Mouse (Mus musculus) kidney, postnatal 4 days (tissue): ENCODE results near the gene Mvb12b.

ENCODE experiments used
- DNase-seq, 2 experiments: peaks; one replicate each; pipeline ENCODE4 v3.0.0; 2021; ENCODE audit warnings: mixed read lengths in 2 of 2

Mvb12b gene

DNA sequence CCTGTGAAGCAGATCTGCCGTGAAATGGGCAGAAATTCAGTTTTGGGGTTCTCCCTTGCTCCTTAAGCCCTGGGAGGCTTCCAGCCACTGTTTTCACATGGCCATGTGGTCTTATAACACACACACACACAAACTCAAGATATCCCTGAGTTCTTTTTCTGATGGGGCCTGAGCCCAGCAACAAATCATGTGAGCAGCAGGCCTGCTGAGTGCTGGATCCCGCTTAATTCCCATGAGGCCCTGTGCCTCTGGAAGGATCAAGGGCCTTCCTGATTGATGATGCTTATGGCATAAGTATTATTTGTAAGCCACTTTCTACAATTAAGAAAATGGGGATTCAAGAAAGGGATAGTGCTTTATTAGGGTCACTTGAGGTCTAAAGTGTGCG, 2.5 kb downstream of the Mvb12b start:
- no peak for DNase-seq

DNA sequence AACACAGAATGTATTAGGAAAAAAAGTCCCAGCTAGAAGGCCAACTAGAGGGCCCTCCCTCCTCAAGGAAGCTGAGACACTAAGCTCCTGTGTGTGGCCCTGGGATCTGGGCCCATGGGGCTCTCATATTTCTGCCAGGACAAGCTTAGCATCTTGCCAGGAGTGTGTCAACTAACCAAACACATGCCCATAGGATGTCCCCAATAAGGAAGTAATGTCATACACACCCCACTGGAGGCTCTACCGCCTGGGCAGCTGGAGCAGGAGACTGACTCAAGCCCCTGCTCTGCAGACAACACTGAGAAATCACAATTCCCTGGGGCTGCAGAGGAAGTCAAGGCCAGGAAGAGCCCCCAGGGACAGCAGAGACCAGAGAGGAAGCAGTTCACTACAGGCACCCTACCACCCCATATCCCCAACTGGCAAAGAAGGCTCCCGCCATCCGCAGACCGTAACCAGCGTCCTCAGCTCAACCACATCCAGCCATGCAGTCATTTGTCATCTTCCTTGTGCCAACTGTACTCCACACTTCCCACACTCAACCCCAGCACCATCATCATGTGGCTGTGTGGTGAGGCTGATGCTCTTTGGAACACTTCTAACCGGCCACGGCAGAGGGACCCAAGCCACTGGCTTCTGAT, 3.0 kb downstream of the Mvb12b start:
- DNase-seq, result no peak

DNA sequence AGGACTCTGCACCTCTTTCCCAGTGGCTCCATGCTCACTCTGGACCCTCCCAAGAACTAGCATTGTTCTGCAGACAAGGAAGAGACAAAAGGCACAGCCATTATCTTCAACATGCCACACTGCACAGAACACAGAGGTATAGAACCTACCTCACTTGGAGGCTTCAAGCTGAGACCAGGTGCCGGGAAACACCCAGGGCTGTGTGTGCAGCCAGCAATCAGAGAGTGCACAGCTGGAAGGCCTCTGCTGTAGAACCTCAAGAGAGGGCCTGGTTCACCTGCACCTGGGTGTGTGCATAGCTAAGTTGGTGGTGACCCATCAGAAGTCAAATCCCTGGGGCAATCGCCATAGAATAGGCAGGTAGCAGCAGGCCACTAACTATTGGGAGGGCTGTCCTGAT, 8.5 kb downstream of the Mvb12b start:
- DNase-seq, result no peak

DNA sequence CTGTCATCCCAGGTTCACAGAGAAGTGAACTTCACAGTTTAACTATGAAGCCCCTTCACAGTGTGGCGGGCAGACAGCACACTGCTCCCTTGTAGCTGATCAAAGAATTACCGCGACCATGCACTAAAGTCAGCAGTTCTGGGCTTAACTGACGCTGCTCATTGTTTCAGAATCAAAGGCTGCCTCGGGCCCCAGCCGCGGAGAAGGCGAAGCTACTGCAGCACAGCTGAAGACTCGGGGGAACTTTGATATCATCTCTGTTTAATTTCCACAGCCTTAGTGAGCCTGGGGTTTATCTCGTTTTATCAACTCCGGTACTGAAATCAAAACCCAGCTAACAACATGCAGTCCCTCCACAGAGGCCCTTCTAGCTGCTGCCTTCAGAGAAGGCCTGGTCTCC, 9.3 kb downstream of the Mvb12b start:
- no peak for DNase-seq

DNA sequence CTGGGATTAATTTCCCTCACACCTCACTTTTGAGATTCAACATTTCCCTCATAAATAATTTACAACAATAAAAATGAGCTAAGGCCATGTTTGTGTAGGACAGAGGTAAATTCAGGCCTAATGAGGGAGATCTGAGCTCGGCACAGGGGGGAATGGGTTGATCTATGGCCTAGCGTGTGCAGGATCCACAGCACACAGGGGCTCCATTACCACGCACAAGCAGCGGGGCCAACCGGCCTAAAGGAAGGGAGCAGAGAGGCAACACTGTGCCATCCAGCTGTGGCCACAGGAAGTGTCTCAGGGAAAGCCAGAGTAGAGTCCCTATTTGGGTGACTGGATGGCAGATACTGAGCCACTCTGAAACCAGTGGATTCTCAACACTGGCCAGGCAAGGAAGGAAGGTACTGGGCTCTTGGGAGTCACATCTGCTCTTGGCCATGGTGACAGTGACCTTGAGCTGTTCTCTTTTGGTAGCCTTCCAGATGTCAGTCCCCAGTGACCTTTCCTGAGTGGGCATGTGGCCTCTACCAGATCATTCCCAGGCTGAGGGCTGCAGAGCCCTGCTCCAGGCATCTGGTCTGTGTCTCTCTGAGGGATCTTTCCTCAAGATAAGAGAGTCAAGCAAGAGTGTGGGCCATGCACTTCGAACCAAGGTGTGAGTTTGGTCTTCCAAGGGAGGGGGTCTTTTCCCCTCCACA, 9.9 kb downstream of the Mvb12b start:
- DNase-seq, result no peak

DNA sequence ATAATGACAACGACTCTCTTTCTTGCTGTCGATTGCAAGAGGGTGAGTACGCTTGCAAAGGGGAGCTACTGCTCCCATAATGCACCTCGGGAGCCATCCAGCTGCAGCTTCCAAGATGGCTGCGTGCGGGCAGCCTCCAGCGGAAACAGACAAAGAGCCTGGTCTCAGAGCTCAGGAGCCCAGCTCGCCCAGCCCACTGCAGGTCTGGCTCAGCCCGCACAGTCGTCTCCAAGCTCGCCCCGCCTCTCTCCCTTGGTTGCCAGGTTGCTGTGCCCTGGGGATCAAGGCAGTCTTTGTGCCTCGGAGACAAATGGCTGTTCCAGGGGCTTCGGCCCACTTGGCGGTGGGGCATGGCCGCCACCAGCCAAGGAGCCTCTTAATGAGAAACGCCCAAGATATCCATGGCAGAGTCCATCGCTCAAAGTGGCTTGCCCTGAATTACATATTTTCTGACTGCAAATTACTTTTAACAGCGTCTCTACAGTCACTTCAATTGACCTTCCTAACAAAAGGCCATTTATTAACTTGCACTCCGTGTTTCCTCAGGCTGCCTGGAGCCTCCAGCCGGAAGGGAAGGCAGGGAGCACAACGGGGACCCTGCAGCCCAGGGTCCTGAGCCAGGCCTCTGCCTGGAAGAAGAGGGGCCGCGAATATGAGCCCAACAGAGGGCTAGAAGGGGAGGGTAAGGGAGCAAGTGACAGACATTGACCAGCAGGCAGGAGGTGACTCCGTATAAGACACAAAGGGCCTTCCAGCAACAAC, 11.0 kb downstream of the Mvb12b start:
- peak; percentile 73 to 83 for DNase-seq

DNA sequence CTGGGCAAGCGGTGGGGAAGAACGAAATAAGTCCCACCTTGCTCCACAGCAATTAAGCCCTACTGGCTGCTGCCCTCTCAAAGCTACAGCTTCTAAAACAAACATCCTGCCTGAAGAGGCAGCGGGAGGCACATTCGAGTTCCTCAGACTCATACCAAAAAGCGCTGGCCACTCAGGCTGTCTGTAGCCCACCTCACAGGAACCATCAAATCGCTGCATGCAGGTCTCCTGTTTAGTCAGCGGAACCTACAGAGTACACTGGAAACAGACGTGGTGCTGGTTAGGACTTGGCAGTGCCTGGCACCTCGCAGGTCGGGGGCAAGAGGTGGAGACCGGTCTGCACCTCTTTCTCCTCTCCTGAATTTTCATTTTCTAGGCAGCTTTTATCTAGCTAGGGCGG, 12.2 kb downstream of the Mvb12b start:
- DNase-seq, result no peak

DNA sequence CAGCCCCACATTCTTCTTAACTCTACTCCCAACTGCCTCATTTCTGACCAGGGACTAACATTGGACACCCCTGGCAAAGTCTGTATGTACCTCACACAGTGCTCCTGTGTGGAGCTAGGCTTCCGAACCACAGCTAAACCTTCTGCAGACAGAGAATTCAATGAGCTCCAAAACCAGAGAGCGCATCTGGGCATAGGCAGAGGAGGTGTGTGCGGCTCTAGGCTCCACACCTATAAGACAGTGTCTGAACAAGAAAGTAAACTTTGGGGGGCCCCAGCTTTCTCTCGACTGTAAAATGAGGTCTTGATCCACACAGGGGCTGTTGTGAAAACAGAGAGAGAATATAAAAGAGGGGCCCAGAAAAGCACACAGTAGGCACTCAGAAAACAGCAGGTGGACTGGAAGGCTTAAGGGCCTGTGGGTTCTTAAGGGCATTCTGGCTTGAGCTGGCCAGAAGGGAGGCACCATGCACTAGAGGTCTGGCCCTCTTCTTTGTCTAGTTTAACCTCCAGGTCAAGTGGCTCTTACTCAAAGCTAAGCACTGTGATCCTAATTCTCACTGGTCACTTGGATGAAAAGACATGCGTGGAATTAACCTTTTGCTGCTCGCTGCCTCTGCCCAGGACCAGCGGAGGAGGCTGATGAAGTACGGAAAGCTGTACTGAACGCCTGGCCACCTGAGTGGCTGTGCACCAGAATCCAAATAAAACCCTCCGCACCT, 12.7 kb downstream of the Mvb12b start:
- DNase-seq, result no peak

DNA sequence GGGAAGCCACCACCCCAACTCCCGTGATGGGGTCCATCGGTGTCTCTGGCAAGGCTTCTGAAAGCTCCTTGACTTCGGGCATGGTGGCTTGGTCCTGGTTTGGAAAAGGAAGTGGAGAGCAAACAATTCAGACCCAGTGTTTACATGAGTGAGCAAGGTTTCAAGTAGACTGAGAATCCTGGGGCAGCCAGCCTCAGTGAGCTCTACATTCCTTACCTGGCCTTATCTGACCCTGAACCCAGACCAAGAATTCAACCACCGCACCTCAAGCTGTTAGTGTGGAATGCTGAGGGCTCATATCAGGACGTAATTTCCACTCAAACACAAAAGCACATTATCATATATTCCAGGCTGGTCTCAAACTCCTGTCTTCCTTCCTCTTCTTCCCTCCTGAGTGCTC, 13.4 kb downstream of the Mvb12b start:
- no peak for DNase-seq

DNA sequence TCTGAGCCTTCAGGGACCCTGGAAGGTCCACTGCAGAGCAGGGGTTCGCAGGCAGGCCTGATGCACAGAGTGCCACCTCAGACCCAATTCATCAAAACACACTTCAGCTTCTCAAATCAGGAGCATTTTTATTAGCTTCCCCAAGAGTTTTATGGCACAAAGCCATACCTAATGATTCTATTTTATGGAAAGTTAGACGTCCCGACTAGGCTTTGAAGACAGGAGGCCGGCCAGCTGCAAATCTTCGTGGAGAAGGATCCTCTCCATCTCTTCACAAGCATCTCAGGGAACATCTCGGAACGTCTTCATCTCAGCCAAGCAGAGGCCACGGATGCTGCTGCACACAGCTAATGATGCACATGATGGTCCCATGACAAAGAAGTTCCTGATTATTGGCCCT, 14.2 kb downstream of the Mvb12b start:
- DNase-seq, result peak in 1 of 2 experiments; percentile 58

DNA sequence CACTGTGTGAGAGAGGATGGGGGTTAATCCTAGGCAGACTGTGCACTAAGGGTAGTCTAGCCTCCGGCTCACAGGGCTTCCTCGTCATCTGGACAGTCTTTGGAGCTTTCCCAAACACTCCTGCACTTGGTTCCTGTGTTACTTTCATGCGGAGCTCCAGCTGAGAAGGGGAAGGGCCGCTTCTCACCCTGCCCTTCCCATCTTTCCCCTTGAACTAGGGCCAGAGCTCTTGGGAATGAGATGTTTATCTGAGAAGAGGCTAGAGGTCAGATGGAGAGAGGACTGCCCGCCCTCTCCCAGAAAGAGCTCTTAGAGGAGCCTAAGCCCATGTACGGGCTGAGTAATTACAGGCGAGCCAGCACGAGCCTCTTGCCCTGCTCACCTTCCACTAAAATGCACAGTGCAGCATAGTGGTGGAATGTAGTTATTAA, 14.9 kb downstream of the Mvb12b start:
- peak in 1 of 2 experiments; percentile 63 for DNase-seq

DNA sequence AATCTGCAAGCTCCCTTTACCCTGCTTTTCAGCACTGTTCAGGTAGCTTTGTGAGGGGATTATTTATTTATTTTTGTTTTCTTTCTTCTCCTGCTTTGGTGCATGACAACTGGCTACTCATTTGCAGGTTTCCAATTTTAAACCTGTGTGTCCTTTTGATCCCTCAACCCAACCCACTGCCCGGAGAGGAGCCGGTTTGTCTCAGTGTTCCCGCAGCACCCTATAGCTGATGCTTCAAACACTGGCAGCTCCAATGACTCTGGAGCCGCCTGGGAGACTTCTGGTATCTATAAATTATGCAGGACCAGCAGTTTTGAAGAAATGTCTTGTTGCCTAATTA, 16.6 kb downstream of the Mvb12b start:
- peak in 1 of 2 experiments; percentile 49 for DNase-seq

DNA sequence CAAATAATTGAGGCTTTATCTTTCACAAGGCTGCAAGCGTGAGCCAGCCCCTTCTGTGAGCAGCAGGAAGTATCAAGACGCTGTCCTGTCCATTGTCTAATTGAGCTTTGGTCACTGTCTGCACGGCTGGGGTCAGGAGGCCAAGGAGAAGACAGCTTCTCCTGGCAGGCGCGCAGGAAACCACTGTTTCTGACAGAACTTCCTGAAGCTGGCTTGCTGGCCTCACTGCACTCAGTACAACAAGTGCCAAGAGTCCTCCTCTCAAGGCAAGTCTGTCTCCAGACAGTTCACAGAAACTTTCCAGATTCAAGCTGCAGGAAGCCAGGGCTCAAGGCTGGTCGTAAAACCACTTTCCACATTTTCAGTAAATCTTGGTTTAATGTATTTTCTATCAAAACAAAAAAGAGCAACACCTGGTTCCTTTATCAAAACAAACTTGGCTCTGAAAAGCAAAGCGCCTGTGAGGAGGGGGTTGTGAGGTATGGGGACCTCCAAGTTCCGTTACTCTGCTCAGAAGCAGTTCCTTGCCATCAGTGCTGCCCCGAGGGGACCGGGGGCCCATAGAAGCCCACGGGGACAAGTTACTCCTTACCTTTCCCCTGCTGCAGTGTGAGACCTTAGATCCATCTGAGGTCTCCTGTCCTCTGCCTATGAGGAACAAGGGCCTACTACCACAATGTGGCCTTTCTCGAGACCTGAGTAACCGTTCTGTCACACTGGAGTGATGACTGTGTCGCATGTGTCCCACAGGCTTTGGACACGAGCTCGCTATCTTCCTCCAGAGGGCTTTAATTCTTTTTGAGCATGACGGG, 17.2 kb downstream of the Mvb12b start:
- DNase-seq, result peak; percentile 85 to 89

DNA sequence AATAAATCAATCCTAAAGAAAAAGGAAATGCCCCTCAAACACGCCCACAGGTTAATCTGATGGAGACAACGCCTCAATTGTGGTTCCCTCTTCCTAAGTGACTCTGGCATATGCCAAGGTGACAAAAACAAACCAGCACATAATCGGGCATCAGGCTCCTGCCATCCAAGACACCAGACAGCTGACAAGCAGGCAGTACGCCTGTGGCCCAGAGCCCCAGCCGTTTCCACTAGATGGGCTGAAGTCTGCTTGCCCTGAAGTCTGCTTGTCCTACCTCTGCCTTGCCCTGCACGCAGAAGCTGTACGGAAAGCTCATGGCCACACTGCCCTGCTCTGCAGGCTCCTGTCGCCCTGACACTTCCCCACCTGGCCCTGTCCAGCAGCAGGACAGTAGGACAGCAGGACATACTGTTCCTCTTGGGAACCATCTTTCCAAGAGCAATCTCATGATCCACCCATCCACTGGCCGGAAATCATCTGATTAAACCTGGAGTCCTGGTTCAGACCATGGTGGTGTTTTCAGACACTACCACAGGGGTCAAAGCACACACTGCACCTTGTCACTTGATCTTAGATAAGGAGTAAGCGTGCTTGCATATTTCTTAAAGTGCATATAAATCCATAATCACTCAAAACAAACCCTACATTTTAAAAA, 17.9 kb downstream of the Mvb12b start:
- DNase-seq, result peak in 1 of 2 experiments; percentile 34

DNA sequence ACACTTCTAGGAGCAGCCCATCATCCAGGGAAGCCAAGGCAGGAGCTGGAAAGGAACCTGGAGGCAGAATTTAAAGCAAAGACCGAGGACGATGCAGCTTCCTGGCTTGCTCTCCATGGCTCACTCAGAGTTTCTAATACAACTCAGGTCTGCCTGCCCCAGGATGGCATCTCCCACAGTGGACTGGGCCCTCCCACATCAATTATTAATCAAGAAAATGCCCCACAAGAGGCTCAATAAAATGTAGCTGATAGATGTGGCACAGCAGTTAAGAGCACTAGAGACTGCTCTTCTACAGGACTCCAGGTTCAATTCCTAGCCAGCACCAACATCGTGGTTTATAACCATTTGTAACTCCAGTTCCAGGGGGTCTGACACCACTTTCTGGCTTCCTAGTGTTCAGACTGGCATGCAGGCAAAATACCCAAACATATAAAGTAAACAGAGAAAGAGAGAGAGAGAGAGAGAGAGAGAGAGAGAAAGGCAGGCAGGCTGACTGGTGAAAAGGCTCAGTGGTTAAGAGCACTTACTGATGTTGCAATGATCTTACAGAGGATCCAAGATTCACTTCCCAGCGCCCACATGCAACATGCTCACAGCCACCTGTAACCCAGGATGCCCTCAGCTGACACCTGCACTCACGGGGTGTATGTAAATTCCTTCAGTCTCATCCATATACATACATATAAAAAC, 18.6 kb downstream of the Mvb12b start:
- DNase-seq, result no peak

DNA sequence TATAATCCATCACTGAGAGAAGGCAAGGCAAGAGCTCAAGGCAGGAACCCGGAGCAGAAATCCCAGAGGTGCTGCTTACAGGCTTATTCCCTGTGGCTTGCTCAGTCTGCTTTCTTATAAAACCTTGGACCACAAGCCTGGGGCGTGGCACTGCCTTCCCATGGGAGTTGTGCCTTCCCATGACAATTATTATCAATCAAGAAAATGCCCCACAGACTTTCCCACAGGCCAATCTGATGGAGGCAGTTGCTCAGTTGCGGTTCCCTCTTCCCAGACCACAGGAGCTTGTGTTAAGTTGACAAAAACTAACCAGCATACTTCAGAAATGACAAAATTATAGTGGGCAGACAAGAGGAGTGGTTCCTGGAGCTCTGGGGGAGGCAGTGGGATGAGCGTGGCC, 19.4 kb downstream of the Mvb12b start:
- DNase-seq, result no peak

DNA sequence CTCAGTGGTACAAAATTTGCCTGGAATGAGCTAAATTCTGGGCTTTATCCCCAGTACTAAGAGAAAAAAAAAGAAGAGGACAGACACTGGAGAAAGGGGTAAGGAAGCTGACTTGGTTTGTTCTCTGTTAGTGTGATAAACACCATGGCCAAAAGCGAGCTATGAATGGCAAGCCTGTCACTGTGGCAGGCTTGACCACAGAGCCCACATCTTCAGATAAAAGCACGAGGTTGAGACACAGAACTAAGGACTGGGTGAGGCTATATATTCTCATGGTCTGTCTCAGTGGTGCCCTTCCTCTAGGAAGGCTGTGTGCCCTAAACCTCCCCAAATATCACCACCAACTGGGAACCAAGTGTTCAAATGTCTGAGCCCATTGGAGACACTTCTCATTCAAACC, 31.0 kb downstream of the Mvb12b start:
- no peak for DNase-seq

DNA sequence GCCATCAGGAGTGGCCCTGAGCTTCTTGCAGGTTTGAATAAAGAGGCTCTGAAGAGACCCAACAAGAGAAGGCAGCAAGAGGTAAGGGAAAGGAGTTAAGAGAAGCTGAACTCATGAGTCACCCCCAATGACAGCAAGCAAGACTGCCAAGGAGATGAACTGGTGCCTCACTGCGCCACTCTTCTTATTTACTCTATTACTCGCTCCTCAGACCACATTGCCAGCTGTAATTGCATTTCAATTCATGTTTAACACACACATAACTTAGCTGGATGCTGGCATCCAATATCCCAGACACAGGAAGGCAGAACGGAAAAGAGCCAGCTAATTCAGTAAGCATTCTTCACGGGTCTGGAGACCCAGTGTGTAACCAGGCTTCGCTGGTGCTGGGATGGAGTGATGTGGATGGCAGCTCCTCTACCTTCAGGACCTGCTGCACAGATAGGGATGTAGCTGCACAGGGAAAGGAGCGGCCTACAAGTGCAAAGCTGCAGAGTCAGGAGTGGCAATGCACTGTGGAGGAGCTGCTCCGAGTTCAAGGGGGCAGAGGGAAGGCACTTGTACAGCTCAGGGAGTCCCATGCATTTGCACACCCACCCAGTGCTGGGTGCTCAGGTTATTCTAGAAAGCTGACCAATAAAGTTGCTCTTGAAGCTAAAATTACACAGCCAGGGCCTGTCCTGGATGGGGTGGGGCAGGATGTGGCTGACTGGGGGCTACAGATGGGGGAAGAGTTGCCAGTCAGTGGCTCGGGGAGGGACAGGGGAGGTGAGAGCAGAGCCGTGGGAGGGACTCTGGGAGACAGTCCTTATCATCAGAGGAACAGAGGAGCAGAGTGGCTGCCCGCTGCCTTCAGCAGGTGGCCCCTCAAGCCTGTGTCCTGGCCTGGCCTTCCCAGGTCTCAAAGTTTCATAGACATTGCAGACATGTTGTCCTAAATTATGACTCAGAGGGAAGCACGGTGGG, 34.5 kb downstream of the Mvb12b start:
- DNase-seq, result no peak

DNA sequence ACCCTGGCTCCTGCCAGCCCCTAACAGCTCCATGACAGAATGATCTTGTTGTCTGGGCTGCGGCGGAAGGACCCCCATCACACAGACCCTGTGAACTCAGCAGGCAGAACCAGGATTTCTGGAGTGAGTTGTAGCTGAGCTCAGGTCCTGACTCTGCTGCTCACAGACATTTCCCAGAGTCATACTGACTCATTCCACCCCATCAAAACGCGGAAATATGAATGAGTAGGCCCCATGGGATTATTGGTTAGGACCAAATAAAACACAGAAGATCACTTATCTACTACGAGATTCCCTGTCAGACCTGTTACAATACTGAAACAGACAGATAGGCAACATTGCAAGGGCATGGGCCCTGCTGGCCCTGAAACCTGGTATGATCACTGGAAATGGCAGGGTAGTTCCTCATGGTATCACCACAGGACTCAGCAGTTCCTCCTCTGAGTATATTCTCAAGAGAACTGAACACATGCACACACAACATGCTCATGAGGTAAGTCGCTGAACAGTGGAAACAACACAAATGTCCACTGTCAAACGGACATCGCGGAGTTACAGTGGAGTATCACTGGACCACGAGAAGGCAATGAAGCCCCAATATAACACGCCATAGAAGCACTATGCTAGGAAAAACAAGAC, 40.4 kb downstream of the Mvb12b start:
- no peak for DNase-seq

DNA sequence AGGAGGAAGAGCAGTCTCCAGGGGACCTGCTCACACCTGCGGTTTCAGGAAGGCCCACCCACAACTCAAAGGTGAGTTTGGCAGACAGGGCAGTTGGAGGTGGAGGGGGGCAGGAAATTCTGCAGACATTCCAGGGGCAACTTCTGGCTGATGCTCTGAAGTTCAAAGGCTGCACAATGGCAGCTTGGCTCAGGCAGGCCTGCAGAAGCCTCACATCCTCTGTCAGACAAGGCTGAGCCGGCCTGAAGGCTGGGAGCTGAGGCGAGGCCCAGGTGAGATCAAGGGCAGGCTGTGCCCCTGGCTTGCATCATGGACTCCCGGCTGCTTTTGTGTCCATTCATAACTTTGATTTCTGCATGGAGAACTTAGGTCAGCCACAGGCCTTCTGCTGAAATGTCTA, 41.1 kb downstream of the Mvb12b start:
- peak in 1 of 2 experiments; percentile 49 for DNase-seq
